Mouse (Mus musculus): Measurements from ENCODE around the gene Ube4b.

Ube4b gene

DNA sequence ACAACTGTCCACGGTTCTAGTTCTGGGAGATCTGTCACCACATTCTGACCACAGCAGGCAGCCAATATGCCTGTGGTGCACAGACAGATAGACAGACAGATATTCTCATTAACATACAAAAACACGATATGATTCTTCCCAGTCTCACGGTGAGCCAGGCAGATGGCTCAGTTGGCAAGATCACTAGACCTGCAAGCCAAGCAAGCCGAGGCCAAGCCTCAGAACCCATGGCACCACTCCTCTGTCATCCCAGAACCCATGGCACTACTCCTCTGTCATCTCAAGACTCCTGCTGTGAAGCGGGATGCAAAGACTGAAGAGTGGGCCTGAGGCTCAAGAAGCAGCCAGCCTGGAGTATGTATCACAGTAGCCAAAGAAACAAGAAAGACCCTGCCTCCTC is 3.0 kb upstream of the Ube4b start:
- peak; percentile 82 to 91 for DNase-seq

DNA sequence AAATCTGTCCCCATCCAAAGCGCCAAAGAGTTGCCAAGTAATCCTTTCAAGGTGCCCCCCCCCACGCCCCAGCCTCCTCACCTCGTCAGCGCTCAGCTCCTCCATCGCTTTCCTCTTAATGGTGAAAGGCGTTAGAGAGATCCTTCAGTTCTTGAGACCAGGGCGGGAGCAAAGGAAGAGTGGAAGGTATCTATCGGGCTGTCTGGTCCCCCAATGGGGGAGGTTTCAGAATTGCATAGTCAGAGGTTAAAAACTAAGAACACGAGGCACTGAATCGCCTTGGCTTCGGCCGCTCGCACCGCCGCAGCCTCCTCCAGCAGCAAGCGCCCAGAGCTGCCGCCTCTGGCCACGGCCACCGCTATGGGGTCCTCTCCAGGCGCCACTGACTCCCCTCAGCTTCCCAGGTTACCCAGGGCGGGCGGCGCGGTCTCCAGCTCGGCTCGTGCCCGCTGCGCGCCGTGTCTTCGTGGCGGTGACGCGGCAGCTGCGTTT is 702 bp downstream of the Ube4b start:
- peak; percentile 65 to 72 for DNase-seq

DNA sequence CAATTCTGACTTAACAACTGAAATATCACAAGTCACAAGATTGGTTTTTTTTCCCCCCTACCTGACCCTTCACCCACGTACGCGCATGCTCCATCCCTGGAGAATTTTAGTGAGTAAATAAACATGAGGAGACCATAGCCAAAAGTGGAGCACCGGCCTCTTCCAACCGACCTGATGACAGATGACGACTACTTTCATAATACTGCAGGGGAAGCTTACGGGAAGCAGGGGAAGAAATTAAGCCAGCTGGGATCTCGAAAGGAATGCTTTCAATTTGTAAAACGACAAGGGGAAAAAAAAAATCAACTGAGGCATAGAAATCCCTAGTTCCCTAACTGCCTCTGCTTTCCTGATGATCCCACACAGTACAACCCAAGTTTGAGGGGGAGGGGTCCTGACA is 1.8 kb downstream of the Ube4b start:
- no peak for DNase-seq

DNA sequence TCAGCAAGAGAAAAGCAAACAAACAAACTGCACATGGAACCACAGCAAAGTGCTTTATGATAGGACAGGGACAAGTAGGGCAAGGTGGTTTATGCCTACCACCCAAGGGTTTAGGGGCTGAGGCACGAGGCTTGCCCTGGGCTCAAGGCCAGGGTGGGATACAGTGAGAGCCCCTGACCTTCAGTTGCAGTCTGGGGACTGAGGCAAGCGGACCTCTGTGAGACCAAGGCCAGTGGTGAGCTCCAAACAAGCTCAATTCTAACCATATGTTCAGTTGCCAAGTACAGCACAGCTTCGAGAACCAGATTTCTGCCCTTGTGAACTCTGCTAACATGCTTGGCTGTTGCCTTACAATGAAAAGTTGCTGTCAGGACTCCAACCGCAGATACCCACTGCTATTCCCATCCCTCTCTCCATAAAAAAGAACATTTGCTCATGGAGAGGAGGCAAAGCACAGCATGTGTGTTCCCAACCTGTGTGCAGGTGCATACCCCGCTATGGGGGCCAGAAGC is 8.6 kb downstream of the Ube4b start:
- DNase-seq = no peak

DNA sequence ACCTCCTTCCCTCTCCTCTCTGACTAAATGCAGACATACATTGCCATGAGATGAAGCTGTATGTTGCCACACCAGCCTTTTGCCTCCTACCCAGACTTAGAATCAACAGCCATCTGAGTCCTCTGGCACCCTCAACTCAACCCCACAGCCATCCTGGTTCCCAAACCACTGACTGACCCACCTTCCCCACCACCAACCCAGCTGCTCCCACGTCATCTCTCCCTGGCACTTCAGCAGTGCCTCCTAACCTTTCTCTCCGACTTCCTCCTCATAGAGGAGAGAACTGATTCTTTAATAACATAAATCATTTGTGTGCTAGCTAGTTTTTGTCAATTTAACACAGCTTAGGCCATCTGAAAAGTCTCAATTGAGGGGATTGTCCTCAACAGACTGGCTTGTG is 9.6 kb downstream of the Ube4b start:
- no peak for DNase-seq

DNA sequence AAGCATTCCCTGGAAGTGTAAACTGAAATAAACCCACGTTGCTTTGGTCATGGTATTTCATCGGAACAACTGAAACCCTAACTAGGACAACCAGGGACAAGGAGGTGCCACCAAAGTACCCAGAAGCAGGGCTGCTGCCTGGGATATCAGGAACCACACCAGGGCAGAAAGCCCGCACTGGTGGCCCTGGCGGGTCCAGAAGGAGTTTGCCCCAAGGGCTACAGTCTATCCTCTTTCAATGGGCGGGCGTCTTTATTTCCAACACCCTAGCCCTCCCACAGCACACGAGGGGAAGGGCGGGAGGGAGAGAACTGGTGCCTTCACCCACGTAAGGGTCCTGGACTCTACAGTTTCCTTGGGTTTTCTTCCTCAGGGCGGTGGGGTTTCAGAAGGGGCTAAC is 10.1 kb downstream of the Ube4b start:
- DNase-seq = no peak

DNA sequence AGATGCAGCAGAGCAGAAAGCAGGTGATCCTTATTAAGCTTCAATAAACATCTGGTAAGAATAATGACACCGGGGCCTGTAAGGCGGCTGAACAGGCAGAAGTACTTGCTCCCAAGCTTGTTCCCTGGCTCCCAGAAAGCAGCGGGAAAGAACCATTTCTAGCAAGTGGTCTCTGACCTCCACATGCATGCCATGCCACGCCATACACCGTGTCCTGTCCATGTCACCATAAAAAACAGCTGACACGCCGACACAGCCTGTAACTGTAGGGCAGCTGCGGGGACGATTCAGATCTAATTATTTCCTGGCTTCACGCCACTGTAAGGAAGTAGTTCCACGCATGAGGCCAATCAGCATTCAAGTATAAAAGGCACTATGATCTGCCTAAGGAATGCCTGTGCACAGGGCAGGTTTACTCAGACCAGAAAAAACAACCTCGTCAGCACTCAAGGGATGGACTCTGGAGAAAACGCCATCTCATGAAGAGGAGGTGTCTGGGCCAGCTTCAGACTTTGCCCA is 10.8 kb downstream of the Ube4b start:
- no peak for DNase-seq

DNA sequence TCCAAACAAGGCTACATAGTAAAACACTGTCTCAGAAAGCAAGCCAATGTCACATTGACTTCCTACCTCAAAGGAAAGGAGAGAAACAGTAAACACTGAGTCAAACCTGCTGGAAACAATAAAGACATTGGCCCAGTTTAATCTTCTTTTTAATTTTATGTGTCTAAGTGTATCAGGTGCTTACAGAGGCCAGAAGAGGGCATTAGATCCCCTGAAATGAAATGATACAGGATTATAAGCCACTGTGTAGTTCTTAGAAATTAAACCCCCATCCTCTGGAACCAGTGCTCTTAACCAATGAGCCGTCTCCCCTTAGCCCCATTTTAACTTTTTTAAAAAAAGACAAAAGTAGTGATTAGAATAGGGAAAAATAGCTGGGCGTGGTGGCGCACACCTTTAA is 12.3 kb downstream of the Ube4b start:
- DNase-seq = no peak

DNA sequence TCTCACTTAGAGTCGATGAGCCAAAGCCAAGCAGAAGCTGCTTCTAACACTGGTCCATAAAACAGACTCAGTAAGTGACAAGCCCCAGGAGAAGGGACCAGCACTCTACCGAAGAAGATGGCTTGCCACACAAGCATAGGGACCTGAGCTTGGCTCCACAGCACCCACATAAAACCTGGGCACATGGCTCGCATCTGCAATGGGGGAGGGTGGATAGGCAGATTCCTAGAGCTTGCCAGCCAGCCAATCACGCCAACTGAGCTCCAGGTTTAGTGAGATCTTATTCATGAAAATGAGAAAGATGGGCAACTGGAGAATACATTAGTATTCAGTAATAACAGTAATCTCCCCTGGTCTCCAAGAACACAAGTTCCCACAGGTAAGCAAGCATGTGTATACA is 16.8 kb downstream of the Ube4b start:
- DNase-seq = no peak

DNA sequence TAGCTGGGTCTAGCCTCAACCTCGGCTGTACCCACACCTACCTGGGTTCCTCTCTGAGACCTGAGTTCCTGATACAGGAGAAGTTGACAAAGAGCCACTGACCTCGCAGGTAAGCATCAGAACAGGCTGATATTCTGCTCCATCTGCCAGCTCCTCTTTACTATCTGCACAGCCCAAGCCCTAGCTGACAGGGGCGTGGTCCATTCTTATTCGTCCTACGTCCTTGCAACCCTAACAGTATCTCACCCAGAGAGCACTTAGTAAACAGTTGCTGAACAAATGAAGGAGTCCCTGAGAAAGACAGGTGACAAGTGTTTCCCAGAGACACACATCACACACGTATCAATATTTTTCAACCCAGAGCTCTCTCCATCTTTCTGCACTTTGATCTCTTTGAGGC is 18.2 kb downstream of the Ube4b start:
- DNase-seq = no peak

DNA sequence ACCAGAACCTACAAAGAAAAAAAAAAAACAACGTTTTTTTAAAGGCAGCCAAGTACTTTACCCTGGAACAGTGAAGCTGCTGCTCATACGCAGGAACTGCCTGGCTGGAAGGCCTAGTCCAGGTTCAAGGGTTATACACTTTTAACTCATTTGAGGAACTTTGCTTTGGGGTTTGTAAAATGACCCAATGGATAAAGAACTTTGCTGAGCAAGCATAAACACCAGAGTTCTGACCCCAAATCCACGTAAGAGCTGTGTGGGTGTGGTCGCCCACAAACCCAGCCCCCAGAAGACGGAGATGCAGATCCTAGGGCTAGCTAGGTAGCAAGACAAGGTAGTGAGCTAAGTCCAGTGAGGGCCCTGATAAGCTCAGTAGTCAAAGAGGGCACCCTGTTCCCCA is 19.1 kb downstream of the Ube4b start:
- DNase-seq = no peak

DNA sequence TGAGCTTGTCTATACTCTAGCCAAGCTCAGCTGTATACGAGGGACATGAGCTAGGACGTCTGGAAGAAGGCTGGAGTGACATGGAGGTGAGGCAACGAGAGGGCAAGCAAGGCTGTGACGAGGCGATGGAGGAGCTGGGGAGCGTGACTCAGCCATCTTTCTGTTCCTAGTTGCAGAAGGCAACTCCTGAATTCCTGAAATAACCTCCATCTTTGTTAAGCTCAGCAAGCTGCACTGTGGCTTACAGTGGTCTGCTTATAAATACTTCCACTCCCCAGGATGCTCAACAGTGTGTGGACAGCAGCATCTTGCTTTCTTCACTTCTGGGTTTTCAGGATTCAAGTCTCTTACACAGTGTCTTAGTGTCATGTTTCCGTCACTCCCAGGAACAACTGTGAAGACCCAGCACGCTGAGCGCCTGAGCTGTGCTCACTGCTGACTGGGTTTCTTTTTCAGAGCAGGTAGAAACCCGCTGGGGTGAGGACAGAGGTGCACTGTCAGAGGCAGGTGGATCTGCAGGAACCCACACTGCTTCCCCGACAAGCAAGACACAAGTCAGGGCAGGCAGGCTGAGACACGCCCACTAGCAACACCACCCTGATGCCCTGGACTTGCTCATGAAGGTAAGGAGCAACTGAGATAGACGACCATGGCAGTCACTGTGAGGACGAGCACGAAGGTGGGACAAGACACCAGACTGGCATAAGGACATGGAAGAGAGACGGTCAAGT is 20.7 kb downstream of the Ube4b start:
- DNase-seq = no peak

DNA sequence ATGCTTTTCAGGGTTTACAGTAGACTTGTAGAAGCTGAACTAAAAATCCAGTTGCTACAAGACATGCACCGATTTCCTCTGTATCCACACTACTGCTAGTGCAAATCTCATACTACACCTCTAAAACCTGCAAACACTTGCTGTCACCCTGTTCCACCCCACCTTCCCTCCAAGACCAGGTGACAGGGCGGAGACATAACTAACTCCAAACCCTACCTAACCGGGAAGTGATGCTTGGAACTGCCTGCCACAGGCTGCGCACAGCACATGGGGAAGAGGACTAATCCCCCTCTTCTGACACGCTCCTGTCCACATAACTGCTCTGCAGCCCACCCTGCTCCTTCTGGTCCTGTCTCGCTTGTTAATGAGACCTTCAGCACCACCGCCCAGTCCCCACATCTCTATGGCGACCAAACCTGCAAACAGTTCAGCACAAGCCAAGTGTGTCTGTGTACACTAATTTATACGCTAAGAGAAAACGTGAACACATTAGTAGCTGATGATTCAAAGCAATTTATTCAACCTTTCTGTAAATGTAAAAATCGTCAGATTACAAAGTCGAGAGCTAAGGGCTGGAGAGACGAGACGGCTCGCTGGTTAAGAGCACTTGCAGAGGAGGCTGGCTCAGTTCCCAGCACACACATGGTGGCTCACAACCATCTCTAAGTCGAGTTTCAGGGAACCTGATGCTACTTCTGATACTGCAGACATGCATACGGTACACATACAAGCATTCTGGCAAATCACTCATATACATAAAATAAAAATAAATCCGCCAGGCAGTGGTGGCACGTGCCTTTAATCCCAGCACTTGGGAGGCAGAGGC is 21.7 kb downstream of the Ube4b start:
- DNase-seq = peak; percentile 46 to 60

DNA sequence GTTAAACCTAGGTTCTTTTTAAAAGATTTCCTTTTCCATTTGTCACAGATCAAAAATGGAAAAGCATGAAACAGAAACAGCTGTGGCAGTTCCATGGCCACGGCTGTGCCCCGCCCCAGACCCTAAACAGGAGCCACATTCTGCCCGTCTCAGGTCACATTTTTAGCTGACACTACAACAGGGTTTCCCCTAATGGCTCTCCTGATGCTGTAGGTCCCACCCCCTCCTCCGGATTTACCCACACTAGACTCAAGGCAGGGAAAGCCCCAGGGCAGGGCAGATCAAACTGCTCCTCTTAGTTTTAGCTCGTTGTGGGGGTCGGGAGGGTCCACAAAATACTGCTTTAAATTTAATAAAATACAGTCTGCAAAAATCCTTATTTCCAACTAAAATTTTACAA is 23.5 kb downstream of the Ube4b start:
- no peak for DNase-seq

DNA sequence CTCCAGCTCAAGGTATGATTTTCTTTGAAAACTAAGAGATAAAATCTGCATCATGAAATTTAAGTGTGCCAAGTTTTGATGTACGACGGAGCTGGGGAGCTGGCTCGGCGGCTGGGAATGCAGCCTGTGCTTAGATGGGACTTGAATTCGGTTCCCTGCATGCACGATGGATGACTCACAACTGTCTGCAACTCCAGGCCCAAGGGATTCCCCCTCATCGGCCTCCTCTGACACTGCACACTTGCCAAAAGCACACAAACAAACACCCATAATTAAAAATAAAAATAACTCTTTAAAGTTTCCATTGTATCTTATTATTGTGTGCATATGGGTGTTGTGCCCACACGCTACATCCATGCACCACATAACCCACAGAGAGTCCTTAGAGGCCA is 25.0 kb downstream of the Ube4b start:
- no peak for DNase-seq

DNA sequence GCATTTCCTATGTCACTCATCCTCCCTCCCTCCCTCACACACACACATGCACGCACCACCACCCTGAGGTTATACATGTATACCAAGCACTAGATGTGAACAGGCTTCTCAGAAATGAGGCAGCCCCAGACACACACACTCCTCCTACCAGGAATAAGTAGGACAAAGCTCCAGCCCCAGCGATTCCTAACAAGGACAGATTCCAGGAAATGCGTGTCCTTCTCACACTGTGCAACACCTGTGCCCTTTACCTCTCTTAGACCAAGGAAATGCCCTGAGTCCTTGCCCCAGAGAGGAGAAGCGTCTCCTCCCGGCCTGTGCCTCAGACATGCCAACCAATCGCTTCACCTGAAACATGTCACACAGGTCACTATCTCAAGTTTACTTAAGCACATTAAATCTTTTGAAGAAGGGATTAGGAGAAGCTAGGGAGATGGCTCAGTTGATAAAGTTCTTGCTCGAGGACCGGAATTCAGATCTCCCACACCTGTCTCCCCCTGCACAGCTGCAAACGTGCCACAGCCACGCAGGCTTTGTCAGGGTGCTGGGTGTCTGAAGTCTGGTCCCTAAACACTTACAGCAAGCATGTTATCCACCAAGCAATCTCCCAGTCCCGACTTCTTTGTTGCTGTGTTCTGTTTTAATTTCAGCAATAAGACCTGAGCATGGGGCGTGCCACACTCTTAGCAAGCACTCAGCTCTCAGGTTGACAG is 25.5 kb downstream of the Ube4b start:
- DNase-seq = peak in 1 of 2 experiments; percentile 45

DNA sequence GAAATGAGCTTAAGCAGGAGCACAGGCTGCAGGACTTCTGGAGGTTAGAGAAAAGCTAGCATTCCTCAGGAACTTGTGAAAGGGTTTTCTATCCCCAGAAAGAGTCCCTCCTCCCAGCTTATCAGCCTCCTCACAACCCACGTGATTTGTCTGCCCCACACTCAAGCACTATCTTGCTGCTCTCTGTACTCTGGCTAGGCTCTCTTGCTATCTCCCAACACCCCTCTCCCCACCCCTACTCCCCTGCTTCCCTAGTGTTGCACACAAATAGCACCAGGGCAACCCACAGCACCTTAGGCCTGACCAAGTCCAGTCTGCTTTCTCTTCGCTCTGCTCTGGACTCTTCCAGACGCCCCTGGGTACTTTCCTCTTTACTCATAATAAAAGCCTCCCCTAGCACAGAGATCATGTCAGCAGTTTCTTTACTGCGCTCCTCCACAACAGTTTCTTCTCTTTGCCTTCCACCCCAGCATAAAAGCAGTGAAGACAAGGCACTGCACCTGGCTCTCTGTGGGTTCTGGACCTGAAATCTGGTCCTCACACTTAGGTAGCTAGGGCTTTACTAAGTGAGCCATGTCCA is 27.1 kb downstream of the Ube4b start:
- no peak for DNase-seq

DNA sequence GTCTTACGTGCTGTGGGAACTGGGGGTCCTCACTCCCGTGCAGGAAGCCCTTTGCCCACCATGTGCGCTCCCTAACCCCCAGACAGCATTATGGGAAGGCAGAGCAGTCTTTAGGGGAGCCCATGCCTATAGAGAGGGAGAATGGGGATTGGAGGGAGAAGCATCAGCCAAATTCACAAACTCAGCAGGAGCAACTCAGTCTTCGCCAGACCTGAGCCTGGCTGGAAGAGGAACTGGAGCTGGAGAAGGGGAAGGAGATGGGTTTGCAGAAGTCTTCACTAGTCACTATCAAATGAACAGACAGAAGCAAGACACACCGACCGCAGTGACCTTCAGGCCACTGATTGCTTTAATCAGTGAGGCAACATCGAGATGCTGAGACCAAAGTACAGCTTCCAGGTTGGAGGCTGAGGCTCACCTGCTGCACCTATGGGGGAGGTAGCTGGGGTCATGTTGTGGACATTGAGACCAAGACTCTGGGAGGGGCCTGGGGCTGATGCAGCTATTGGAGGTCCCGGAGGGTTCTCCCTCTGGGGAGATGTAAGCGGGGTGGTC is 28.3 kb downstream of the Ube4b start:
- no peak for DNase-seq

DNA sequence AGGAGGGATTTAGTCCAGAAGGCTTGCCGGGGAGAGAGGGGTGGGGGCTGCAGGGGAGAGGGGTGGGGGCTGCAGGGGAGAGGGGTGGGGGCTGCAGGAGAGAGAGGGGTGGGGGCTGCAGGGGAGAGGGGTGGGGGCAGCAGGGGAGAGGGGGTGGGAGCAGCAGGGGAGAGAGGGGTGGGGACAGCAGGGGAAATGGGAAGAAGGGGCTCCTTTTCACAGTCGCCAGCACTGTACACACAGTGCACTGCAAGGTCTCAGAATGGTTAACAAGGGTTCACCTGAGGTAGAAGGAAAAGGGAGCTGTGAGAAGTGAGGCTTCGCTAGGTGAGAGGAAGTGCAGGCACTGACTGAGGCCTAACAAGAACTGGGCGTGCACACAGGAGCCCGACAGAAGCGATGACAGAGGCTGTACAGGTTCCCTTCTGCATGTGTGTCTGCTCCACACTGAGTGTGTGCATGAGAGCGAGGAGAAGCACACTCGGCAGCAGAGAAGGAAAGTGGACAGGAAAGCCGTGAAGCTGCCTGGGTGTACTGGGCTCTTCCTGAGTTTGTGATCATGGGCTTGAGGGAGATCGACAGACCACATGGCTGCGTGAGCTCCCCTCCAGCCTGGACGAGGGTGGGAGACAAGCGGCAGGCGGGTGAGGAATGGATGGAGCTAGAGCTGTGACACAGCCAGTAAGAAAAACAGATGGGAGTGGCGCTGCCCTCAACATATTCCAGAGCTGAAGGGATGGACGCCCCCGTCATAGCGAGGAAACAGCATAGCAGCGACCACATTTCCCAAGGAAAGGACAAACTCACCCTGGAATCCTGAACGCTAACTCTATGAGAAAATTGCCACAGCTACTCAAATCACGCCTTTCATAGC is 29.9 kb downstream of the Ube4b start:
- no peak for DNase-seq

DNA sequence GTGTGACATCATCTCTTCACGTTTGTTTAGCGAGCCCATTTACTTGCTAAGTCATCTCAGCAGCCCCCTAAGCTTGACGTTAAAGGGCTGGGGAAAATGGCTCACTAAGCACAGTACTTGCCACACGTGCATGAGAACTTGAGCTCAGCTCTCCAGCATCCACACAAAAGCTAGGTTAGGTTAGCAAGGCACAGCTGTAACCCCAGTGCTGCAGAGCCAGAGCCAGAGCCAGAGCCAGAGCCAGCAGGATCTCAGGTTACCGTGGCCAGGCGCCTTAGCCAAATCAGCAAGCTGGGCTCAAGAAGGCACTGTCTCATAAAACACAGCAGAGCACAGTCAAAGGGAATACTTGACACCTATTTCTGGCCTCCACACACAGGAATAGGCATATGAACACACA is 31.0 kb downstream of the Ube4b start:
- no peak for DNase-seq

DNA sequence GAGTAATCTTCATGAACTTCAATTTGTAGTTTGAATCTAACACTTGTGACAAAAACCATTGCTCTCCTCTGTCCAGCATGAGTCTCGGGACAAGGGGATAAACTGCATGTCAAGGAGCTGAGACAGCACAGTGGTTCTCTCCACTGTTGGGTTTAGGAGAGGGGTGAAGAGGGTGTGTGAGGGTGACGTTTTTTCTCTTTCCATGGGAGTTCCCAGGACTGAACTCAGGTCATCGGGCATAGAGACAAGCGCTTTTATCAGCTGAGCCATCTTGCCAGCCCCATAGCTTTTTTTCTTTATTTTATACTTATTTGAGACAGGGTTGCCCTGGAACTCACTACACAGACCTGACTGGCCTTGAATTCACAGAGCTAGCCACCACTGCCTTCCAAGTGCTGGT is 32.3 kb downstream of the Ube4b start:
- DNase-seq = no peak
